Mouse (Mus musculus): ENCODE measurements around the gene Tex52. TPM values are rescaled to one million over a fixed set of nuclear protein-coding genes. Genes with fewer than 3 reads are reported as not detected.

Tex52 gene
- polyA plus RNA-seq, 1 experiment from 2014 or later: not detected

DNA sequence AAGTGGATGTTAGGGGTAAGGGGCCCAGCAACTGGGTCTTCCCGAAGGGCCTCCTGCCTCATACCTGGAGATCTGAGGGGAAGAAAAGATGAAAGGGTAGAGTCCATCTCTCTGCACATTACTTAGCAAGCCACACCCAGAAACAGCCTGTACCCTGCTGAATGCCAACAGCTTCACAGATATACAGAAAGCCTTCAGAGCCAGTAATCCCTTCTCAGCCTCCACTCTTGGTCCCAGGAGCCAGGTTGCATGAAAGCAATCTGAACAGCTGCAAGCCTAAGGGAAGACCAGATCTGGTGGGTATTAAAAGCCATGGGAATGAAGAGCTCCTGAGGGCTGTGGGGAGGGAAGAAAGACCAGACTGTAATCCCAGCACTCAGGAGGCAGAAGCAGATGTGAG is 13.9 kb downstream of the Tex52 start:
- H3K4me3 ChIP-seq (ENCODE audit: low read depth, low read length): no peak overlapping the region
- H3K36me3 ChIP-seq (ENCODE audit: control insufficient read depth, insufficient read depth): no peaks in the 10 kb centered on the region
- H3K4me1 ChIP-seq (replicated peaks; ENCODE audit: control insufficient read depth, insufficient read depth, low read length): no peaks in the 10 kb centered on the region
- no peaks in the 10 kb centered on the region for H3K27me3 ChIP-seq (replicated peaks; ENCODE audit: control insufficient read depth, insufficient read depth, low read length)
- H3K9me3 ChIP-seq (ENCODE audit: control insufficient read depth): no peaks in the 10 kb centered on the region
- 39% methylated on average over 1 of the region's 1 CpGs for WGBS
- H3K4me2 ChIP-seq (replicated peaks; ENCODE audit: low read depth): peak overlapping the region; percentile 10; the same call in 1 of the 2 replicates
- TF ChIP-seq CTCF (IDR thresholded peaks at IDR 0.05; ENCODE audit: low read depth): no peak
- H3K27ac ChIP-seq (ENCODE audit: low read depth, low read length): peak overlapping the region; percentile 24; the same call in 1 of the 2 replicates
- peak; percentile 68 for ATAC-seq
- H3K9ac ChIP-seq (ENCODE audit: low read depth, low read length): no peak overlapping the region

DNA sequence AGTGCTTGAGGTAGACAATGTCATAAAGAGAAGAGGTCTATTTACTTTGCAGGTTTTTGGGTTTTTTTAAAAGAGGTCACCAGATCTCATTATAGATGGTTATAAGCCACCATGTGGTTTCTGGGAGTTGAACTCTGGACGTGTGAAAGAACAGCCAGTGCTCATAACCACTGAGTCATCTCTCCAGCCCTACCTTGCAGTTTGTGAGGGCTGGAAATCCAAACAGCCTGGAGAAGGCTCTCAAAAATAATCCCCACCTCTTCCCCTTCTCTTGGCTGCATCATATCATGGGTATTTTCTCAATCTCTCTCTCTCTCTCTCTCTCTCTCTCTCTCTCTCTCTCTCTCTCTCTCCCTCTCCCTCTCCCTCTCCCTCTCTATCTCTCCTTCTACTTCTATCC is 15.4 kb downstream of the Tex52 start:
- Histone ChIP-seq H3K9me3 (ENCODE audit: control insufficient read depth) (no peaks in the 10 kb centered on the region), H3K36me3 (ENCODE audit: control insufficient read depth, insufficient read depth) (no peaks in the 10 kb centered on the region), H3K4me1 (replicated peaks; ENCODE audit: control insufficient read depth, insufficient read depth, low read length) (no peaks in the 10 kb centered on the region), H3K27ac (ENCODE audit: low read depth, low read length) (no peak overlapping the region), H3K9ac (ENCODE audit: low read depth, low read length) (no peak overlapping the region), H3K27me3 (replicated peaks; ENCODE audit: control insufficient read depth, insufficient read depth, low read length) (no peaks in the 10 kb centered on the region), H3K4me3 (ENCODE audit: low read depth, low read length) (no peak overlapping the region), H3K4me2 (replicated peaks; ENCODE audit: low read depth) (no peak overlapping the region)
- WGBS: 26% methylated on average over 1 of the region's 1 CpGs
- no peak for TF ChIP-seq CTCF (IDR thresholded peaks at IDR 0.05; ENCODE audit: low read depth)
- no peak for ATAC-seq

- ATAC-seq: peak; percentile 67; the same call in 1 of the 2 replicates
- Histone ChIP-seq H3K27ac (ENCODE audit: low read depth, low read length) (no peak overlapping the region), H3K4me1 (replicated peaks; ENCODE audit: control insufficient read depth, insufficient read depth, low read length) (no peaks in the 10 kb centered on the region), H3K9me3 (ENCODE audit: control insufficient read depth) (no peaks in the 10 kb centered on the region), H3K9ac (ENCODE audit: low read depth, low read length) (no peak overlapping the region), H3K36me3 (ENCODE audit: control insufficient read depth, insufficient read depth) (no peaks in the 10 kb centered on the region), H3K27me3 (replicated peaks; ENCODE audit: control insufficient read depth, insufficient read depth, low read length) (no peaks in the 10 kb centered on the region), H3K4me3 (ENCODE audit: low read depth, low read length) (no peak overlapping the region), H3K4me2 (replicated peaks; ENCODE audit: low read depth) (no peak overlapping the region)
- no peak for TF ChIP-seq CTCF (IDR thresholded peaks at IDR 0.05; ENCODE audit: low read depth)
- 54% methylated on average over 7 of the region's 7 CpGs for WGBS
These were observed 22.5 kb downstream of the Tex52 start for GRCm38 (mm10) chr6:128397574-128398261.

DNA sequence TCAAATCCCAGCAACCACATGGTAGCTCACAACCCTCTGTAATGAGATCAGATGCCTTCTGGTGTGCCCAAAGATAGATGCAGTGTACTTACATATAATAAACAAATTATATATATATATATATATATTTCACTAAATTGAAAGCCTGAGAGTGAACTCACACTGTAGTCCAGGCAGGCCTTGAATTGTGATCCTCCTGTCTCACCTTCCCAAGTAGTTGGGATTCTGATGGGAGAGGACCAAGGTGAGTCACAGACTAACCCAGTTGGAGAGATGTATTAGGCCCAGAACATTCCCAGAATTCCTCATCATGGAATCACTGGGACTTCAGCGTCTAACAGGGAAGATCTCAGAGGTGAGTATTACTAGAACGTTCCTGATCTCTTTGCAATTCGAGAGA is 23.7 kb downstream of the Tex52 start, which contains the start of gene Nrip2:
Gene Nrip2, plus strand, starts transcription at position 301 of the 400 bp plus-strand sequence.
- WGBS: 60% methylated on average over 3 of the region's 3 CpGs
- H3K27me3 ChIP-seq (replicated peaks; ENCODE audit: control insufficient read depth, insufficient read depth, low read length): no peaks in the 10 kb centered on the region
- TF ChIP-seq CTCF (IDR thresholded peaks at IDR 0.05; ENCODE audit: low read depth): no peak
- H3K4me3 ChIP-seq (ENCODE audit: low read depth, low read length): peak within 1 kb of the TSS; percentile 29
- peak within 1 kb of the TSS; percentile 56 for H3K4me2 ChIP-seq (replicated peaks; ENCODE audit: low read depth)
- H3K27ac ChIP-seq (ENCODE audit: low read depth, low read length): no peak within 1 kb of the TSS
- no peak for ATAC-seq
- no peaks in the 10 kb centered on the region for H3K9me3 ChIP-seq (ENCODE audit: control insufficient read depth)
- 0 out of 2 replicates have a peak within 1 kb of the TSS, but pooled peaks have one; percentile 27 for H3K9ac ChIP-seq (ENCODE audit: low read depth, low read length)
- no peaks in the 10 kb centered on the region for H3K36me3 ChIP-seq (ENCODE audit: control insufficient read depth, insufficient read depth)
- H3K4me1 ChIP-seq (replicated peaks; ENCODE audit: control insufficient read depth, insufficient read depth, low read length): no peaks in the 10 kb centered on the region

DNA sequence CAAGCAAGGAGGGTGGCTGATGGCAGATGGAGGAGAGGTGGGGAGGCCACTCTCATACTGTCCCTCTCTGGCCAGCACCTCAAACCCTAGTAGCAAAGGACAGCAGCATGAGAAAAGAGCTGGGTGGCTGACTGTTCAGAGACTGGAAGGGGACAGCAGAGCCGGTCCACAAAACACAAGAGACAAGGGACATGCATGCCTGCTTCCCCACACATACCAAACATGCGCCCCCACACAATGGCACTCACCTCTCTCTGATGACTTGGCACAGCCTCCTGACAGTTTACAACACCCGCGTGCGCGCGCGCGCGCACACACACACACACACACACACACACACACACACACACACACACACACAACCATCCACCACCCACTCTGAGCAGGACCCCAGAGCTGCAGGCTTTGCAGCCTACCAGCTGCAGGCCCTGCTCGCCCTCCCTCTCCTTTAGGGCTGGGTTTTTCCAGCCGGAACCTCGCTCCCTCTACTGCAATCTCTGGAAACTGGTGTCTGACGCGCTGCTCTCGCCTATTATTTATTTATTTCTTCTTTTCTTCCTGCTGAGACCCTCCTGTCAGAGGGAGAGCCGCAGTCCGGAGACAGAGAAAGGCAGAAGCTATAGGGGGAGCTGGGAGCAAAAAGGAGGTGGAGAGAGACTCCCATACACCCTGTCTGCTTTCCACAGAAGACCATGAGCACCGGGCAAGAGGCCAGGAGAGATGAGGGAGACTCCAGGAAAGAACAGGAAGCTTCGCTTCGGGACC is 24.3 kb downstream of the Tex52 start:
- no peaks in the 10 kb centered on the region for H3K36me3 ChIP-seq (ENCODE audit: control insufficient read depth, insufficient read depth)
- ATAC-seq: peak; percentile 24; the same call in 1 of the 2 replicates
- no peak for TF ChIP-seq CTCF (IDR thresholded peaks at IDR 0.05; ENCODE audit: low read depth)
- H3K27me3 ChIP-seq (replicated peaks; ENCODE audit: control insufficient read depth, insufficient read depth, low read length): no peaks in the 10 kb centered on the region
- no peaks in the 10 kb centered on the region for H3K4me1 ChIP-seq (replicated peaks; ENCODE audit: control insufficient read depth, insufficient read depth, low read length)
- no peak overlapping the region for H3K27ac ChIP-seq (ENCODE audit: low read depth, low read length)
- WGBS: 12% methylated on average over 13 of the region's 21 CpGs
- H3K9ac ChIP-seq (ENCODE audit: low read depth, low read length): 0 out of 2 replicates have a peak overlapping the region, but pooled peaks have one; percentile 27
- H3K4me3 ChIP-seq (ENCODE audit: low read depth, low read length): peak overlapping the region; percentile 29
- H3K4me2 ChIP-seq (replicated peaks; ENCODE audit: low read depth): peak overlapping the region; percentile 56
- H3K9me3 ChIP-seq (ENCODE audit: control insufficient read depth): no peaks in the 10 kb centered on the region

DNA sequence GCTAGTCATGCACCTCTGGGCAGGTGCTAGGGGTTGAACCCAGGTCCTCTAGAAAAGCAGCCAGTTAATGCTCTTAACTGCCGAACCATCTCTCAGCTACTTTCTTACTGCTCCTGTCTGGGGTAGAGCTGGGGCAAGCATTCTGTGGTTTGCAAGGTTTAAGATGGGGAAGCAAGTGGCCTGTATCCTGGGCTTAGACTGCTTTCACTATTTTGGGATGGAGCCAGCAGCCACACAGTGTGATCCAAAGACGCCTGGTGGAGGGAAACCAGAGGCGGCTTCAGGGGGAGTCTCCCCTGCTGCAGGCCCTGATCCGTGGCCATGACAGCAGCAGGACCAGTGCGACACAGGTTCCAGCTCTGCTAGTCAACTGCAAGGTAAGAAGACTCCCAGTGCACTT is 29.5 kb downstream of the Tex52 start:
- H3K4me1 ChIP-seq (replicated peaks; ENCODE audit: control insufficient read depth, insufficient read depth, low read length): no peaks in the 10 kb centered on the region
- ATAC-seq: no peak
- peaks cover 25% of the 10 kb centered on the region for H3K36me3 ChIP-seq (ENCODE audit: control insufficient read depth, insufficient read depth)
- H3K4me2 ChIP-seq (replicated peaks; ENCODE audit: low read depth): no peak overlapping the region
- no peak overlapping the region for H3K27ac ChIP-seq (ENCODE audit: low read depth, low read length)
- TF ChIP-seq CTCF (IDR thresholded peaks at IDR 0.05; ENCODE audit: low read depth): no peak
- no peaks in the 10 kb centered on the region for H3K9me3 ChIP-seq (ENCODE audit: control insufficient read depth)
- H3K27me3 ChIP-seq (replicated peaks; ENCODE audit: control insufficient read depth, insufficient read depth, low read length): no peaks in the 10 kb centered on the region
- H3K9ac ChIP-seq (ENCODE audit: low read depth, low read length): no peak overlapping the region
- no peak overlapping the region for H3K4me3 ChIP-seq (ENCODE audit: low read depth, low read length)
- 55% methylated on average over 5 of the region's 5 CpGs for WGBS
